Mouse (Mus musculus): Measurements from ENCODE around the gene Fcgrt. TPM values are rescaled to one million over a fixed set of nuclear protein-coding genes. Genes with fewer than 3 reads are reported as not detected.

Fcgrt gene
- total and polyA plus RNA-seq, 2 experiments from 2014 or later: 51.6 to 59.5 TPM

DNA sequence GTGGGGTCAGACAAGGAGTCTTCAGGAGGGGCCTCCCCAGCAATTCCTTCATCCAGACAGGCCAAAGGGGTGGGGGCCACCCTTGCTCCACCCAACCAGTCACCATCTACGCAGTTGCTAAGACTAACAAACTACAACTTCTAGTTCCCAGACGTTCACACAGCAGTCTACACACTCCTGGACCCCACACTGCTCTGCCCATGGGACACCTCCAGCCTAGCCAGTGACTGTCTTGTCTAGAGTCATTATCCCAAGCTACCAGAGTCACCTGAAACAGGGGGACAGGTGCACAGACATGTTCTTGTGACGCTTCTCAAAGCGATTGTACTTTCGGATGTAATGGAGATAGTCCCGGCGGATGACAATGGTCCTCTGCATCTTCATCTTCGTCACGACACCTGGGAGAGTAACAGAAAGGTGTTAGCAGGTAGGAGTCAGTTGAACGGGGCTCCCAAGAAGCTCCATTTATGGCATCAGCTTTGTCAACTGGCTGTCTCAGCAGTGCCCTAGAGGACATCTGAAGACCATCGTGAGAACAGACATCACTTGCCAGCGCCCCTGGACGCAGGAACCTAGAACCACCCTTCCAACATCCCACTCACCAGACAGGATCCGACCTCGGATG is 19.0 kb upstream of the Fcgrt start:
- Histone ChIP-seq H3K4me3 (ENCODE audit: low read depth, low read length) (peak overlapping the region; percentile 82; the same call in 1 of the 2 replicates), H3K4me2 (ENCODE audit: low read depth, low read length) (peak overlapping the region; percentile 96), H3K9ac (replicated peaks; ENCODE audit: low read depth, low read length) (peak overlapping the region; percentile 93; the same call in 1 of the 2 replicates), H3K27me3 (ENCODE audit: control insufficient read depth, insufficient read depth, low read length) (no peaks in the 10 kb centered on the region), H3K27ac (ENCODE audit: low read depth) (peak overlapping the region; percentile 89; the same call in 1 of the 2 replicates), H3K4me1 (ENCODE audit: control insufficient read depth, insufficient read depth) (peaks cover 23% of the 10 kb centered on the region), H3K36me3 (replicated peaks; ENCODE audit: control insufficient read depth, insufficient read depth, low read length) (peaks cover 63% of the 10 kb centered on the region), H3K9me3 (replicated peaks; ENCODE audit: control insufficient read depth, low read length) (no peaks in the 10 kb centered on the region)
- no peak for ATAC-seq (ENCODE audit: insufficient read depth, low read depth)
- 81% methylated on average over 15 of the region's 15 CpGs for WGBS
- no peak for DNase-seq (ENCODE audit: low spot score)
- TF ChIP-seq EP300 (IDR thresholded peaks at IDR 0.05; ENCODE audit: low read depth) (no peak), CTCF (IDR thresholded peaks at IDR 0.05; ENCODE audit: low read depth) (no peak)

- no peak for TF ChIP-seq EP300 (IDR thresholded peaks at IDR 0.05; ENCODE audit: low read depth)
- no peak for TF ChIP-seq CTCF (IDR thresholded peaks at IDR 0.05; ENCODE audit: low read depth)
- DNase-seq (ENCODE audit: low spot score) (no peak), ATAC-seq (ENCODE audit: insufficient read depth, low read depth) (no peak)
- no peak overlapping the region for H3K9ac ChIP-seq (replicated peaks; ENCODE audit: low read depth, low read length)
- H3K27me3 ChIP-seq (ENCODE audit: control insufficient read depth, insufficient read depth, low read length): no peaks in the 10 kb centered on the region
- H3K9me3 ChIP-seq (replicated peaks; ENCODE audit: control insufficient read depth, low read length): no peaks in the 10 kb centered on the region
- H3K4me1 ChIP-seq (ENCODE audit: control insufficient read depth, insufficient read depth): peaks cover 15% of the 10 kb centered on the region
- peak overlapping the region; percentile 33 for H3K4me2 ChIP-seq (ENCODE audit: low read depth, low read length)
- no peak overlapping the region for H3K4me3 ChIP-seq (ENCODE audit: low read depth, low read length)
- H3K36me3 ChIP-seq (replicated peaks; ENCODE audit: control insufficient read depth, insufficient read depth, low read length): peaks cover 60% of the 10 kb centered on the region
- H3K27ac ChIP-seq (ENCODE audit: low read depth): peak overlapping the region; percentile 63
Measured at GRCm38 (mm10) chr7:45121966-45122365, 18.3 kb upstream of the Fcgrt start.

DNA sequence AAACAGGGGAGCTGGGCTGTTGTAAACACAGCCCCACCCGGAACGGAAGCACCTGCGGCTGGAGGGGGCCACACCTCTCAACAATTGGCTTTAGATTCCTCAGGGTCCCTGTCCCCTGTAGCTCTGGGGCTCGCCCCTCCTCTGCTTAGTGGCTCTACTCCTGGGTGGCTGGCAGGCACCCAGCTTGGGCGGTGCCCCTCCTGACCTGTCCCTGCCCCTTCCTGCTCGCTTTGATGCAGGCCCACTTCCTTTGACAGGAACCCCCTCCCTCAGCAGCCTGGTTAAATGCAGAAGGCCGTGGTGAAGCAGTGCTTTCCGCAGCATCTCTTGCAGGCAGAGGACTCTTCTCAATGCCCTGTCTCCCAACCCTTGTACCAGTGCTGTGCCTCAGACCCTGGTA is 17.8 kb upstream of the Fcgrt start:
- H3K9ac ChIP-seq (replicated peaks; ENCODE audit: low read depth, low read length): no peak overlapping the region
- H3K4me2 ChIP-seq (ENCODE audit: low read depth, low read length): peak overlapping the region; percentile 33; the same call in 1 of the 2 replicates
- H3K4me3 ChIP-seq (ENCODE audit: low read depth, low read length): no peak overlapping the region
- TF ChIP-seq CTCF (IDR thresholded peaks at IDR 0.05; ENCODE audit: low read depth): no peak
- peak; percentile 71; the same call in 1 of the 2 replicates for TF ChIP-seq EP300 (IDR thresholded peaks at IDR 0.05; ENCODE audit: low read depth)
- H3K4me1 ChIP-seq (ENCODE audit: control insufficient read depth, insufficient read depth): peaks cover 10% of the 10 kb centered on the region
- H3K27me3 ChIP-seq (ENCODE audit: control insufficient read depth, insufficient read depth, low read length): no peaks in the 10 kb centered on the region
- ATAC-seq (ENCODE audit: insufficient read depth, low read depth) (no peak), DNase-seq (ENCODE audit: low spot score) (no peak)
- peaks cover 54% of the 10 kb centered on the region for H3K36me3 ChIP-seq (replicated peaks; ENCODE audit: control insufficient read depth, insufficient read depth, low read length)
- H3K9me3 ChIP-seq (replicated peaks; ENCODE audit: control insufficient read depth, low read length): no peaks in the 10 kb centered on the region
- 41% methylated on average over 8 of the region's 8 CpGs for WGBS
- peak overlapping the region; percentile 63 for H3K27ac ChIP-seq (ENCODE audit: low read depth)

- ATAC-seq (ENCODE audit: insufficient read depth, low read depth): no peak
- H3K27ac ChIP-seq (ENCODE audit: low read depth): peak overlapping the region; percentile 54; the same call in 1 of the 2 replicates
- H3K4me3 ChIP-seq (ENCODE audit: low read depth, low read length): no peak overlapping the region
- H3K9me3 ChIP-seq (replicated peaks; ENCODE audit: control insufficient read depth, low read length): no peaks in the 10 kb centered on the region
- no peaks in the 10 kb centered on the region for H3K27me3 ChIP-seq (ENCODE audit: control insufficient read depth, insufficient read depth, low read length)
- WGBS: 72% methylated on average over 5 of the region's 5 CpGs
- peaks cover 40% of the 10 kb centered on the region for H3K36me3 ChIP-seq (replicated peaks; ENCODE audit: control insufficient read depth, insufficient read depth, low read length)
- no peak overlapping the region for H3K9ac ChIP-seq (replicated peaks; ENCODE audit: low read depth, low read length)
- H3K4me1 ChIP-seq (ENCODE audit: control insufficient read depth, insufficient read depth): peaks cover 9% of the 10 kb centered on the region
- H3K4me2 ChIP-seq (ENCODE audit: low read depth, low read length): no peak overlapping the region
- TF ChIP-seq EP300 (IDR thresholded peaks at IDR 0.05; ENCODE audit: low read depth) (no peak), CTCF (IDR thresholded peaks at IDR 0.05; ENCODE audit: low read depth) (no peak)
- no peak for DNase-seq (ENCODE audit: low spot score)
Measured at GRCm38 (mm10) chr7:45119780-45120709, 16.4 kb upstream of the Fcgrt start.

DNA sequence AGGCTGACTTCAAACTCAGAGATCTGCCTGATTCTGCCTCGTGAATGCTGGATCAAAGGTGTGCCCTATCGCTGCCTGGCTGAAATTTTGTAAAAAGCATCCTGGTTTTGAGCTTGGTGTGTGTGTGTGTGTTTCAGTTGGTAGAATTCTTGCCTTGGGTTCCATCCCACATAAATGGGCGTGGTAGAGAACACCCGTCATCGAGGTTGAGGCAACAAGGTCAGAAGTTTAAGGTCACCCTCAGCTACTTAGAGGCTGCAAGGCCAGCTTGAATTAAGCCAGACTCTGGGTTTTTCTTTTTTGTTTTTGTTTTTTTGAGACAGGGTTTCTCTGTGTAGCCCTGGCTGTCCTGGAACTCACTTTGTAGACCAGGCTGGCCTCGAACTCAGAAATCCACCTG is 14.7 kb upstream of the Fcgrt start:
- 90% methylated on average over 6 of the region's 6 CpGs for WGBS
- H3K27me3 ChIP-seq (ENCODE audit: control insufficient read depth, insufficient read depth, low read length): no peaks in the 10 kb centered on the region
- no peak overlapping the region for H3K4me2 ChIP-seq (ENCODE audit: low read depth, low read length)
- H3K4me1 ChIP-seq (ENCODE audit: control insufficient read depth, insufficient read depth): peaks cover 7% of the 10 kb centered on the region
- ATAC-seq (ENCODE audit: insufficient read depth, low read depth) (no peak), DNase-seq (ENCODE audit: low spot score) (no peak)
- TF ChIP-seq CTCF (IDR thresholded peaks at IDR 0.05; ENCODE audit: low read depth) (no peak), EP300 (IDR thresholded peaks at IDR 0.05; ENCODE audit: low read depth) (no peak)
- no peaks in the 10 kb centered on the region for H3K9me3 ChIP-seq (replicated peaks; ENCODE audit: control insufficient read depth, low read length)
- no peak overlapping the region for H3K4me3 ChIP-seq (ENCODE audit: low read depth, low read length)
- H3K9ac ChIP-seq (replicated peaks; ENCODE audit: low read depth, low read length): no peak overlapping the region
- H3K27ac ChIP-seq (ENCODE audit: low read depth): no peak overlapping the region
- peaks cover 40% of the 10 kb centered on the region for H3K36me3 ChIP-seq (replicated peaks; ENCODE audit: control insufficient read depth, insufficient read depth, low read length)
